Mouse (Mus musculus): ENCODE measurements around the gene Bzw2.

Bzw2 gene

GRCm38 (mm10) chr12:36108442-36108841, 49.4 kb downstream of the Bzw2 start:
- TF ChIP-seq GATA4 (IDR thresholded peaks at IDR 0.05; ENCODE audit: insufficient replicate concordance, low read length), result no peak

- TF ChIP-seq GATA4 (IDR thresholded peaks at IDR 0.05; ENCODE audit: insufficient replicate concordance, low read length), result no peak
Observed at GRCm38 (mm10) chr12:36103592-36103910, 54.3 kb downstream of the Bzw2 start.

GRCm38 (mm10) chr12:36102733-36103591, 54.9 kb downstream of the Bzw2 start:
- no peak for TF ChIP-seq GATA4 (IDR thresholded peaks at IDR 0.05; ENCODE audit: insufficient replicate concordance, low read length)

- no peak for TF ChIP-seq GATA4 (IDR thresholded peaks at IDR 0.05; ENCODE audit: insufficient replicate concordance, low read length)
Observed at GRCm38 (mm10) chr12:36095371-36095880, 62.5 kb downstream of the Bzw2 start.

GRCm38 (mm10) chr12:36093081-36093670, 64.7 kb downstream of the Bzw2 start:
- no peak for TF ChIP-seq GATA4 (IDR thresholded peaks at IDR 0.05; ENCODE audit: insufficient replicate concordance, low read length)

GRCm38 (mm10) chr12:36091964-36092363, 65.9 kb downstream of the Bzw2 start:
- no peak for TF ChIP-seq GATA4 (IDR thresholded peaks at IDR 0.05; ENCODE audit: insufficient replicate concordance, low read length)

GRCm38 (mm10) chr12:36089221-36089620, 68.7 kb downstream of the Bzw2 start:
- TF ChIP-seq GATA4 (IDR thresholded peaks at IDR 0.05; ENCODE audit: insufficient replicate concordance, low read length), result no peak

- no peak for TF ChIP-seq GATA4 (IDR thresholded peaks at IDR 0.05; ENCODE audit: insufficient replicate concordance, low read length)
Observed at GRCm38 (mm10) chr12:36088804-36089203, 69.1 kb downstream of the Bzw2 start.

GRCm38 (mm10) chr12:36085380-36085779, 72.5 kb downstream of the Bzw2 start:
- no peak for TF ChIP-seq GATA4 (IDR thresholded peaks at IDR 0.05; ENCODE audit: insufficient replicate concordance, low read length)

- TF ChIP-seq GATA4 (IDR thresholded peaks at IDR 0.05; ENCODE audit: insufficient replicate concordance, low read length), result no peak
Observed at GRCm38 (mm10) chr12:36078101-36078899, 79.6 kb downstream of the Bzw2 start.

GRCm38 (mm10) chr12:36072860-36073259, 85.0 kb downstream of the Bzw2 start:
- TF ChIP-seq GATA4 (IDR thresholded peaks at IDR 0.05; ENCODE audit: insufficient replicate concordance, low read length), result no peak

GRCm38 (mm10) chr12:36070231-36070630, 87.6 kb downstream of the Bzw2 start:
- TF ChIP-seq GATA4 (IDR thresholded peaks at IDR 0.05; ENCODE audit: insufficient replicate concordance, low read length), result no peak

GRCm38 (mm10) chr12:36067538-36067937, 90.3 kb downstream of the Bzw2 start:
- TF ChIP-seq GATA4 (IDR thresholded peaks at IDR 0.05; ENCODE audit: insufficient replicate concordance, low read length), result no peak

- no peak for TF ChIP-seq GATA4 (IDR thresholded peaks at IDR 0.05; ENCODE audit: insufficient replicate concordance, low read length)
Observed at GRCm38 (mm10) chr12:36065911-36066310, 92.0 kb downstream of the Bzw2 start.

- peak; percentile 92 for TF ChIP-seq GATA4 (IDR thresholded peaks at IDR 0.05; ENCODE audit: insufficient replicate concordance, low read length)
Observed at GRCm38 (mm10) chr12:36057699-36058098, 100.2 kb downstream of the Bzw2 start.

- TF ChIP-seq GATA4 (IDR thresholded peaks at IDR 0.05; ENCODE audit: insufficient replicate concordance, low read length), result no peak
Observed at GRCm38 (mm10) chr12:36050276-36050675, 107.6 kb downstream of the Bzw2 start.

Measured in liver, adult (tissue).